Mouse (Mus musculus) natural killer cell, adult 2 months (primary cell): ENCODE measurements around the gene Slc22a30.
"Not testable (repeated sequence)": the region's sequence is repeated elsewhere in the genome, so short reads cannot be mapped to it uniquely, and the experiment has no call there.

Source experiments
- DNase-seq, 2 experiments: peaks; one replicate each; pipeline ENCODE4 v3.0.0; 2022; ENCODE audit warnings: low spot score in 2 of 2

The Slc22a30 gene

GRCm38 (mm10) chr19:8405011-8405410 is at the start of gene Slc22a30:
TSS of gene Slc22a30 (minus strand) at chr19:8405111.
- DNase-seq, result not testable (repeated sequence)

GRCm38 (mm10) chr19:8448321-8448720 is 43.4 kb upstream of the Slc22a30 start:
- DNase-seq, result no peak

GRCm38 (mm10) chr19:8447516-8447915 is 42.6 kb upstream of the Slc22a30 start:
- DNase-seq, result no peak

- no peak for DNase-seq
These were observed 26.2 kb upstream of the Slc22a30 start for GRCm38 (mm10) chr19:8431051-8431662.

- not testable (repeated sequence) for DNase-seq
These were observed 2.5 kb upstream of the Slc22a30 start for GRCm38 (mm10) chr19:8407290-8408021.
